Mouse (Mus musculus) liver, postnatal 0 days (tissue): Measurements from ENCODE around the gene Mgp. TPM values are rescaled to one million over a fixed set of nuclear protein-coding genes. Genes with fewer than 3 reads are reported as not detected.

ENCODE experiments used
- ATAC-seq: fragments of 200-750 bp; cut with Nextera tagmentation; 2 replicates; pipeline ENCODE4 v1.8.0; 2017; ENCODE audit warnings: mild to moderate bottlenecking, moderate library complexity
- DNase-seq: peaks from one replicate; pipeline ENCODE4 v3.0.0-alpha.2; 2016
- H3K27ac ChIP-seq: fragments of 300-500 bp; sonication (generic); 2 replicates; pipeline ENCODE4 v1.5.1; 2014; ENCODE audit warnings: antibody characterized with exemption, moderate library complexity, mild to moderate bottlenecking, low read depth
- H3K27me3 ChIP-seq: fragments of 300-500 bp; sonication (generic); 2 replicates; pipeline ENCODE4 v1.6.1; 2014; ENCODE audit warnings: low read length, control low read depth, mixed read lengths; ENCODE audit not compliant: insufficient read depth
- H3K36me3 ChIP-seq: fragments of 300-500 bp; sonication (generic); replicated peaks from 2 replicates; pipeline ENCODE4 v1.6.1; 2014; ENCODE audit warnings: mild to moderate bottlenecking, control low read depth, low read length, moderate library complexity, mixed read lengths; ENCODE audit not compliant: insufficient read depth
- H3K4me1 ChIP-seq: fragments of 300-500 bp; sonication (generic); 2 replicates; pipeline ENCODE4 v1.6.1; 2014; ENCODE audit warnings: antibody characterized with exemption, mild to moderate bottlenecking, control low read depth; ENCODE audit not compliant: insufficient read depth
- H3K4me2 ChIP-seq: fragments of 300-500 bp; sonication (generic); 2 replicates; pipeline ENCODE4 v1.6.1; 2014; ENCODE audit warnings: low read depth, mild to moderate bottlenecking, low read length, moderate library complexity, mixed read lengths
- H3K4me3 ChIP-seq: fragments of 300-500 bp; sonication (generic); 2 replicates; pipeline ENCODE4 v1.5.1; 2014; ENCODE audit warnings: low read depth, low read length
- H3K9ac ChIP-seq: fragments of 300-500 bp; sonication (generic); replicated peaks from 2 replicates; pipeline ENCODE4 v1.6.1; 2014; ENCODE audit warnings: mild to moderate bottlenecking, moderate library complexity
- H3K9me3 ChIP-seq: fragments of 300-500 bp; sonication (generic); 2 replicates; pipeline ENCODE4 v1.6.1; 2016; ENCODE audit warnings: mild to moderate bottlenecking, control low read depth, low read length, mixed read lengths
- CTCF ChIP-seq: sonication (generic); IDR thresholded peaks from 2 replicates; pipeline ENCODE4 v1.5.1; 2016; ENCODE audit warnings: antibody characterized with exemption, low read depth
- EP300 ChIP-seq: IDR thresholded peaks from 2 replicates; pipeline ENCODE4 v1.6.1; 2016; ENCODE audit warnings: antibody characterized with exemption, low read depth, mild to moderate bottlenecking
- WGBS: fragments of 180-500 bp; shearing (Covaris S2); extraction: QIAGEN DNeasy Blood & Tissue Kit; methylation state at CpG from one replicate; pipeline ENCODE4 v1.1.7; 2014; ENCODE audit not compliant: insufficient replicate concordance; 5-methylcytosine and 5-hydroxymethylcytosine counted together
- polyA plus RNA-seq: library from polyadenylated mRNA; unstranded; fragments of >200 nt; fragmentation: Nextera tagmentation; extraction: Ambion mirVana; gene quantifications from 2 replicates; pipeline ENCODE4 v1.2.1, GENCODE M21; 2015

The Mgp gene
- polyA plus RNA-seq, 1 experiment from 2014 or later: 4.5 TPM

- Histone ChIP-seq H3K4me3 (no peak overlapping the region), H3K27ac (no peak overlapping the region)
Measured at GRCm38 (mm10) chr6:136901010-136901409, 25.4 kb upstream of the Mgp start.

GRCm38 (mm10) chr6:136900369-136901009 lies 24.9 kb upstream of the Mgp start:
- H3K36me3 ChIP-seq: no peaks in the 10 kb centered on the region
- no peak overlapping the region for H3K9ac ChIP-seq
- H3K27me3 ChIP-seq: no peaks in the 10 kb centered on the region
- H3K4me1 ChIP-seq: peaks cover 5% of the 10 kb centered on the region; the same call in 1 of the 2 replicates
- no peak for DNase-seq
- H3K4me3 ChIP-seq: no peak overlapping the region
- WGBS: 20% methylated on average over 4 of the region's 4 CpGs
- H3K9me3 ChIP-seq: no peaks in the 10 kb centered on the region
- no peak overlapping the region for H3K4me2 ChIP-seq
- no peak overlapping the region for H3K27ac ChIP-seq
- ATAC-seq: no peak
- TF ChIP-seq EP300: no peak
- no peak for TF ChIP-seq CTCF

More at GRCm38 (mm10) chr6:136901010-136901409, 25.4 kb upstream of the Mgp start:
- no peak overlapping the region for H3K9ac ChIP-seq
- H3K4me1 ChIP-seq: peaks cover 5% of the 10 kb centered on the region; the same call in 1 of the 2 replicates
- H3K4me2 ChIP-seq: no peak overlapping the region
- ATAC-seq: no peak
- H3K36me3 ChIP-seq: no peaks in the 10 kb centered on the region
- no peak for DNase-seq
- 35% methylated on average over 2 of the region's 2 CpGs for WGBS
- TF ChIP-seq EP300 (no peak), CTCF (no peak)
- H3K27me3 ChIP-seq: no peaks in the 10 kb centered on the region
- no peaks in the 10 kb centered on the region for H3K9me3 ChIP-seq

GRCm38 (mm10) chr6:136898954-136899353 lies 23.3 kb upstream of the Mgp start:
- 29% methylated on average over 2 of the region's 2 CpGs for WGBS
- DNase-seq (no peak), ATAC-seq (no peak)
- Histone ChIP-seq H3K36me3 (no peaks in the 10 kb centered on the region), H3K9me3 (no peaks in the 10 kb centered on the region), H3K4me1 (peaks cover 8% of the 10 kb centered on the region), H3K27me3 (no peaks in the 10 kb centered on the region), H3K4me3 (no peak overlapping the region), H3K27ac (no peak overlapping the region), H3K4me2 (no peak overlapping the region), H3K9ac (no peak overlapping the region)
- TF ChIP-seq CTCF: no peak
- TF ChIP-seq EP300: no peak

GRCm38 (mm10) chr6:136898222-136898621 lies 22.6 kb upstream of the Mgp start:
- no peak overlapping the region for H3K4me2 ChIP-seq
- no peaks in the 10 kb centered on the region for H3K27me3 ChIP-seq
- no peak overlapping the region for H3K27ac ChIP-seq
- H3K4me3 ChIP-seq: no peak overlapping the region
- no peak for DNase-seq
- H3K9ac ChIP-seq: no peak overlapping the region
- no peaks in the 10 kb centered on the region for H3K9me3 ChIP-seq
- 29% methylated on average over 4 of the region's 4 CpGs for WGBS
- TF ChIP-seq EP300: no peak
- no peak for TF ChIP-seq CTCF
- no peak for ATAC-seq
- H3K36me3 ChIP-seq: no peaks in the 10 kb centered on the region
- peaks cover 7% of the 10 kb centered on the region for H3K4me1 ChIP-seq

GRCm38 (mm10) chr6:136897789-136898188 lies 22.2 kb upstream of the Mgp start:
- peaks cover 7% of the 10 kb centered on the region for H3K4me1 ChIP-seq
- WGBS: 72% methylated on average over 4 of the region's 4 CpGs
- no peak for TF ChIP-seq CTCF
- TF ChIP-seq EP300: no peak

GRCm38 (mm10) chr6:136894532-136895339 lies 19.1 kb upstream of the Mgp start:
- no peak overlapping the region for H3K4me2 ChIP-seq
- H3K36me3 ChIP-seq: no peaks in the 10 kb centered on the region
- H3K4me3 ChIP-seq: no peak overlapping the region
- TF ChIP-seq EP300 (no peak), CTCF (no peak)
- H3K27me3 ChIP-seq: no peaks in the 10 kb centered on the region
- H3K9me3 ChIP-seq: no peaks in the 10 kb centered on the region
- WGBS: 50% methylated on average over 15 of the region's 15 CpGs
- no peak overlapping the region for H3K9ac ChIP-seq
- peak overlapping the region; percentile 22; the same call in 1 of the 2 replicates for H3K27ac ChIP-seq
- ATAC-seq (no peak), DNase-seq (no peak)
- peaks cover 5% of the 10 kb centered on the region; the same call in 1 of the 2 replicates for H3K4me1 ChIP-seq

More at GRCm38 (mm10) chr6:136897789-136898188, 22.2 kb upstream of the Mgp start:
- DNase-seq (no peak), ATAC-seq (no peak)
- Histone ChIP-seq H3K27ac (no peak overlapping the region), H3K36me3 (no peaks in the 10 kb centered on the region), H3K4me3 (no peak overlapping the region), H3K4me2 (no peak overlapping the region), H3K9me3 (no peaks in the 10 kb centered on the region), H3K27me3 (no peaks in the 10 kb centered on the region), H3K9ac (no peak overlapping the region)
